Comparison of ENCODE assay signal across 25 mouse cellular contexts in genomic region chr4:136056030-136056429, GRCm38 (mm10). TPM values are rescaled to one million over a fixed set of nuclear protein-coding genes. Genes with fewer than 3 reads are reported as not detected.
DNase-seq lines count a peak whose midpoint lies in the region; ATAC-seq and TF ChIP-seq lines count a peak whose summit lies in the region.
"Had no signal": no experiment of that assay in that cellular context is flagged by ENCODE, and none has a peak within 500 bp of the region (broad histone marks: within the 10 kb centered on the region; RNA-seq: fewer than 3 reads in every experiment).

No protein-coding gene starts in this region.

- ATAC-seq in lung, postnatal 0 days, result no peak
- peak; percentile 67 for ATAC-seq in megakaryocyte, adult 5-6 weeks (ENCODE audit: poor library complexity, severe bottlenecking)
- ATAC-seq in stomach, postnatal 0 days (ENCODE audit: low FRiP score, low TSS enrichment), result no peak
- ATAC-seq in liver, postnatal 0 days, result no peak
- ATAC-seq: forebrain, embryonic 14.5 days; forebrain, embryonic 16.5 days had no signal

- no peak overlapping the region for H3K9ac ChIP-seq in lung, postnatal 0 days (replicated peaks; ENCODE audit: low read depth)
- no peak overlapping the region for H3K9ac ChIP-seq in stomach, postnatal 0 days (ENCODE audit: low read length)
- H3K9ac ChIP-seq in liver, postnatal 0 days (replicated peaks), result no peak overlapping the region
- H3K9ac ChIP-seq: embryonic facial prominence, embryonic 13.5 days; embryonic facial prominence, embryonic 15.5 days; forebrain, embryonic 12.5 days had no signal

- H3K4me1 ChIP-seq in lung, postnatal 0 days (ENCODE audit: insufficient read depth, low read depth, low read length), result peaks cover 11% of the 10 kb centered on the region
- H3K4me1 ChIP-seq in stomach, postnatal 0 days (replicated peaks; ENCODE audit: control insufficient read depth, insufficient read depth), result no peaks in the 10 kb centered on the region
- H3K4me1 ChIP-seq in liver, postnatal 0 days (ENCODE audit: insufficient read depth), result peaks cover 15% of the 10 kb centered on the region

- H3K27ac ChIP-seq in lung, postnatal 0 days (ENCODE audit: low read length), result no peak overlapping the region
- H3K27ac ChIP-seq in stomach, postnatal 0 days (replicated peaks), result peak overlapping the region; percentile 40; the same call in 1 of the 2 replicates
- H3K27ac ChIP-seq in liver, postnatal 0 days (ENCODE audit: low read depth), result no peak overlapping the region
- H3K27ac ChIP-seq: embryonic facial prominence, embryonic 13.5 days; embryonic facial prominence, embryonic 15.5 days; forebrain, embryonic 10.5 days; forebrain, embryonic 12.5 days had no signal

- DNase-seq in lung, postnatal 0 days (ENCODE audit: low spot score), result peak; percentile 61
- no peak for DNase-seq in lung, adult 18-20 months
- DNase-seq in NIH3T3 (ENCODE audit: low read depth), result peak; percentile 28
- DNase-seq in stomach, postnatal 0 days (ENCODE audit: low spot score), result no peak
- no peak for DNase-seq in layer of hippocampus, postnatal 36 days
- DNase-seq in liver, postnatal 0 days, result no peak
- no peak for DNase-seq in lung, postnatal 36 days
- DNase-seq: adrenal gland, adult 2 months; adrenal gland, postnatal 10 days; adrenal gland, postnatal 25 days; cerebellum, adult 11 months; cerebellum, adult 18-20 months; cerebellum, adult 8-10 months; cerebellum, adult 9-11 months; cerebellum, postnatal 14 days; cerebellum, postnatal 36 days; embryo, embryonic 11 days had no signal

- no peak overlapping the region for H3K4me3 ChIP-seq in lung, postnatal 0 days (ENCODE audit: low read depth, low read length)
- no peak overlapping the region for H3K4me3 ChIP-seq in stomach, postnatal 0 days (ENCODE audit: low read depth, low read length)
- H3K4me3 ChIP-seq in liver, postnatal 0 days (ENCODE audit: low read depth, low read length), result no peak overlapping the region
- H3K4me3 ChIP-seq: embryonic facial prominence, embryonic 13.5 days; embryonic facial prominence, embryonic 15.5 days; forebrain, embryonic 10.5 days; forebrain, embryonic 12.5 days had no signal

- WGBS in lung, postnatal 0 days, result 31% methylated on average over 1 of the region's 1 CpGs
- WGBS in stomach, postnatal 0 days, result 25% methylated on average over 1 of the region's 1 CpGs
- WGBS in liver, postnatal 0 days (ENCODE audit: insufficient replicate concordance), result 19% methylated on average over 1 of the region's 1 CpGs

- H3K9me3 ChIP-seq in lung, postnatal 0 days (ENCODE audit: low read length), result no peaks in the 10 kb centered on the region
- no peaks in the 10 kb centered on the region for H3K9me3 ChIP-seq in stomach, postnatal 0 days (ENCODE audit: control insufficient read depth, low read length)
- H3K9me3 ChIP-seq in liver, postnatal 0 days (ENCODE audit: low read length), result no peaks in the 10 kb centered on the region
- H3K9me3 ChIP-seq: embryonic facial prominence, embryonic 13.5 days; embryonic facial prominence, embryonic 15.5 days; forebrain, embryonic 10.5 days; forebrain, embryonic 12.5 days; G1E had no signal

- H3K36me3 ChIP-seq in lung, postnatal 0 days (ENCODE audit: insufficient read depth, low read length), result peaks cover 3% of the 10 kb centered on the region; the same call in 1 of the 2 replicates
- H3K36me3 ChIP-seq in stomach, postnatal 0 days (ENCODE audit: control insufficient read depth, insufficient read depth, low read length), result no peaks in the 10 kb centered on the region
- H3K36me3 ChIP-seq in liver, postnatal 0 days (replicated peaks; ENCODE audit: insufficient read depth, low read length), result peaks cover 12% of the 10 kb centered on the region

- no peak overlapping the region for H3K4me2 ChIP-seq in lung, postnatal 0 days (replicated peaks; ENCODE audit: low read depth, low read length)
- H3K4me2 ChIP-seq in stomach, postnatal 0 days (replicated peaks; ENCODE audit: low read depth), result no peak overlapping the region
- no peak overlapping the region for H3K4me2 ChIP-seq in liver, postnatal 0 days (ENCODE audit: low read depth, low read length)
- H3K4me2 ChIP-seq: embryonic facial prominence, embryonic 13.5 days; embryonic facial prominence, embryonic 15.5 days; forebrain, embryonic 12.5 days had no signal

- H3K27me3 ChIP-seq in lung, postnatal 0 days (replicated peaks; ENCODE audit: insufficient read depth, low read length), result no peaks in the 10 kb centered on the region
- no peaks in the 10 kb centered on the region for H3K27me3 ChIP-seq in stomach, postnatal 0 days (ENCODE audit: control insufficient read depth, insufficient read depth, low read length)
- no peaks in the 10 kb centered on the region for H3K27me3 ChIP-seq in liver, postnatal 0 days (ENCODE audit: insufficient read depth, low read length)
- H3K27me3 ChIP-seq: embryonic facial prominence, embryonic 13.5 days; embryonic facial prominence, embryonic 15.5 days; forebrain, embryonic 12.5 days had no signal

- peak; percentile 33; the same call in 1 of the 2 replicates for TF ChIP-seq EP300 in lung, postnatal 0 days (IDR thresholded peaks at IDR 0.05)
- no peak for TF ChIP-seq EP300 in stomach, postnatal 0 days (optimal IDR thresholded peaks at IDR 0.05)
- no peak for TF ChIP-seq EP300 in liver, postnatal 0 days (IDR thresholded peaks at IDR 0.05; ENCODE audit: low read depth)

- TF ChIP-seq CTCF in lung, postnatal 0 days (IDR thresholded peaks at IDR 0.05), result no peak
- no peak for TF ChIP-seq CTCF in stomach, postnatal 0 days (IDR thresholded peaks at IDR 0.05; ENCODE audit: low read depth)
- no peak for TF ChIP-seq CTCF in liver, postnatal 0 days (IDR thresholded peaks at IDR 0.05; ENCODE audit: low read depth)

RNA-seq across cellular contexts. Expression of gene Rpl11, which starts 2.8 kb away (rescaled TPM):
- 325 and 355 TPM in 2 replicates for polyA plus RNA-seq in lung, postnatal 0 days (2015; fragmentation: Nextera tagmentation; extraction: Ambion mirVana)
- 1,014 and 1,023 TPM in 2 replicates for total RNA-seq in megakaryocyte, adult 5-6 weeks (2015)
- 540 and 557 TPM in 2 replicates for total RNA-seq in megakaryocyte, adult 5-6 weeks (2017)
- polyA plus RNA-seq in stomach, postnatal 0 days (2015; fragmentation: Nextera tagmentation; extraction: Ambion mirVana), result 369 and 402 TPM in 2 replicates
- total RNA-seq in layer of hippocampus, postnatal 36 days (2021), result 100 to 1,000 TPM; 284 to 295 TPM
- 251 and 260 TPM in 2 replicates for polyA plus RNA-seq in liver, postnatal 0 days (2015; fragmentation: Nextera tagmentation; extraction: Ambion mirVana)

RNA-seq across cellular contexts. Expression of gene Eloa, which starts 34.5 kb away (rescaled TPM):
- 25.6 and 26.8 TPM in 2 replicates for polyA plus RNA-seq in lung, postnatal 0 days (2015; fragmentation: Nextera tagmentation; extraction: Ambion mirVana)
- 61.0 and 62.7 TPM in 2 replicates for total RNA-seq in megakaryocyte, adult 5-6 weeks (2015)
- 63.0 and 68.6 TPM in 2 replicates for total RNA-seq in megakaryocyte, adult 5-6 weeks (2017)
- polyA plus RNA-seq in stomach, postnatal 0 days (2015; fragmentation: Nextera tagmentation; extraction: Ambion mirVana), result 21.5 and 22.9 TPM in 2 replicates
- 10 to 100 TPM; 28.7 to 30.3 TPM for total RNA-seq in layer of hippocampus, postnatal 36 days (2021)
- 15.9 and 16.7 TPM in 2 replicates for polyA plus RNA-seq in liver, postnatal 0 days (2015; fragmentation: Nextera tagmentation; extraction: Ambion mirVana)

Comparison
In these comparisons a context has a peak if more than half of its experiments do, and no peak if none do; other contexts are left out.
1. DNase-seq: peak in lung, postnatal 0 days (single experiment) and NIH3T3 (single experiment); none in lung, adult 18-20 months (0 of 2), stomach, postnatal 0 days (single experiment), layer of hippocampus, postnatal 36 days (0 of 2), liver, postnatal 0 days (single experiment) and lung, postnatal 36 days (single experiment).